Mouse (Mus musculus): ENCODE measurements around the gene B3gat2. TPM values are rescaled to one million over a fixed set of nuclear protein-coding genes. Genes with fewer than 3 reads are reported as not detected.

The B3gat2 gene
- total and polyA plus RNA-seq, 3 experiments: 0.40 to 0.81 TPM; not detected in 1

GRCm38 (mm10) chr1:23798306-23798705, 36.8 kb downstream of the B3gat2 start:
- Histone ChIP-seq H3K36me3 (replicated peaks in 1 of 2; ENCODE audit: control insufficient read depth in 1 of 2, insufficient read depth in 1 of 2, low read length in 1 of 2) (no peaks in the 10 kb centered on the region), H3K27me3 (replicated peaks) (no peaks in the 10 kb centered on the region), H3K9me3 (replicated peaks; ENCODE audit: low read length) (no peaks in the 10 kb centered on the region), H3K4me2 (ENCODE audit: insufficient read depth, low read depth, poor library complexity, severe bottlenecking) (0 out of 2 replicates have a peak overlapping the region, but pooled peaks have one; percentile 5), H3K79me2 (replicated peaks; ENCODE audit: control insufficient read depth, extremely low read depth, insufficient read depth, poor library complexity, severe bottlenecking) (no peaks in the 10 kb centered on the region), H3K4me3 (replicated peaks in 1 of 3; ENCODE audit: low read depth in 2 of 3, low read length in 2 of 3, poor library complexity in 1 of 3) (no peak overlapping the region), H3K4me1 (ENCODE audit: control insufficient read depth in 1 of 2, insufficient read depth in 2 of 2) (peaks cover 0 to 11% of the 10 kb centered on the region in 2 experiments; a peak in 1 of 4 replicates), H3K9ac (ENCODE audit: insufficient read depth, low read depth) (no peak overlapping the region), H3K27ac (ENCODE audit: insufficient read depth, low read depth) (no peak overlapping the region)
- dilution Hi-C loops (cut with MboI; ENCODE audit: extremely low pct_ligation_motif_present, extremely low pct_unique_long_range_greater_than_20kb, low sequenced_read_pairs) (no loop called here), in situ Hi-C loops (cut with MboI; ENCODE audit: low pct_ligation_motif_present, low pct_unique_long_range_greater_than_20kb, low sequenced_read_pairs) (no loop called here)
- TF ChIP-seq TBP (conservative IDR thresholded peaks at IDR 0.05; ENCODE audit: low read depth, low read length) (no peak), E2F4 (IDR thresholded peaks at IDR 0.05; ENCODE audit: insufficient replicate concordance, low read depth, low read length) (no peak), SMC3 (IDR thresholded peaks at IDR 0.05; ENCODE audit: low read depth, low read length) (no peak)
- DNase-seq (ENCODE audit: extremely low read depth): no peak

GRCm38 (mm10) chr1:23821615-23822014, 60.1 kb downstream of the B3gat2 start:
- TF ChIP-seq TBP (conservative IDR thresholded peaks at IDR 0.05; ENCODE audit: low read depth, low read length): no peak
- TF ChIP-seq MYC (IDR thresholded peaks at IDR 0.05; ENCODE audit: low read depth, low read length): no peak
- no peak for TF ChIP-seq CTCF (conservative IDR thresholded peaks at IDR 0.05 in 1 of 2, IDR thresholded peaks at IDR 0.05 in 1 of 2; ENCODE audit: low read depth in 2 of 2, low read length in 2 of 2)
- Histone ChIP-seq H3K27ac (ENCODE audit: insufficient read depth, low read depth) (no peak overlapping the region), H3K9ac (ENCODE audit: insufficient read depth, low read depth) (no peak overlapping the region), H3K27me3 (replicated peaks) (no peaks in the 10 kb centered on the region), H3K36me3 (replicated peaks in 1 of 2; ENCODE audit: control insufficient read depth in 1 of 2, insufficient read depth in 1 of 2, low read length in 1 of 2) (no peaks in the 10 kb centered on the region), H3K9me3 (replicated peaks; ENCODE audit: low read length) (no peaks in the 10 kb centered on the region), H3K79me2 (replicated peaks; ENCODE audit: control insufficient read depth, extremely low read depth, insufficient read depth, poor library complexity, severe bottlenecking) (no peaks in the 10 kb centered on the region), H3K4me3 (replicated peaks in 1 of 3; ENCODE audit: low read depth in 2 of 3, low read length in 2 of 3, poor library complexity in 1 of 3) (no peak overlapping the region), H3K4me1 (ENCODE audit: control insufficient read depth in 1 of 2, insufficient read depth in 2 of 2) (no peaks in the 10 kb centered on the region), H3K4me2 (ENCODE audit: insufficient read depth, low read depth, poor library complexity, severe bottlenecking) (no peak overlapping the region)
- dilution Hi-C loops (cut with MboI; ENCODE audit: extremely low pct_ligation_motif_present, extremely low pct_unique_long_range_greater_than_20kb, low sequenced_read_pairs): no loop called here
- no peak for DNase-seq (ENCODE audit: extremely low read depth)
- in situ Hi-C loops (cut with MboI; ENCODE audit: low pct_ligation_motif_present, low pct_unique_long_range_greater_than_20kb, low sequenced_read_pairs): no loop called here

- Histone ChIP-seq H3K27ac (ENCODE audit: insufficient read depth, low read depth) (no peak overlapping the region), H3K4me3 (replicated peaks in 1 of 3; ENCODE audit: low read depth in 2 of 3, low read length in 2 of 3, poor library complexity in 1 of 3) (no peak overlapping the region), H3K4me2 (ENCODE audit: insufficient read depth, low read depth, poor library complexity, severe bottlenecking) (peak overlapping the region; percentile 41; the same call in 1 of the 2 replicates), H3K4me1 (ENCODE audit: control insufficient read depth in 1 of 2, insufficient read depth in 2 of 2) (peaks cover 0 to 9% of the 10 kb centered on the region in 2 experiments; a peak in 2 of 4 replicates), H3K9me3 (replicated peaks; ENCODE audit: low read length) (no peaks in the 10 kb centered on the region), H3K27me3 (replicated peaks) (no peaks in the 10 kb centered on the region), H3K79me2 (replicated peaks; ENCODE audit: control insufficient read depth, extremely low read depth, insufficient read depth, poor library complexity, severe bottlenecking) (no peaks in the 10 kb centered on the region), H3K9ac (ENCODE audit: insufficient read depth, low read depth) (no peak overlapping the region), H3K36me3 (replicated peaks in 1 of 2; ENCODE audit: control insufficient read depth in 1 of 2, insufficient read depth in 1 of 2, low read length in 1 of 2) (no peaks in the 10 kb centered on the region)
- in situ Hi-C loops (cut with MboI; ENCODE audit: low pct_ligation_motif_present, low pct_unique_long_range_greater_than_20kb, low sequenced_read_pairs): loop anchor here (5.0 kb wide), 2 partner anchors 200 to 340 kb away; no protein-coding TSS in a partner anchor
- peak; percentile 79 for DNase-seq (ENCODE audit: extremely low read depth)
- TF ChIP-seq SMC3 (IDR thresholded peaks at IDR 0.05; ENCODE audit: low read depth, low read length) (peak; percentile 91), NELFE (IDR thresholded peaks at IDR 0.05; ENCODE audit: low read depth, low read length) (0 out of 2 replicates have a peak, but pooled peaks have one; percentile 8), ZNF384 (IDR thresholded peaks at IDR 0.05; ENCODE audit: low read depth, low read length) (no peak), SIN3A (IDR thresholded peaks at IDR 0.05; ENCODE audit: low read length) (0 out of 2 replicates have a peak, but pooled peaks have one; percentile 26), IRF4 (IDR thresholded peaks at IDR 0.05; ENCODE audit: low read depth, low read length) (peak; percentile 28; the same call in 1 of the 2 replicates), RAD21 (IDR thresholded peaks at IDR 0.05; ENCODE audit: low read depth, low read length) (peak; percentile 83), MAX (IDR thresholded peaks at IDR 0.05; ENCODE audit: low read length) (peak; percentile 64), ZC3H11A (IDR thresholded peaks at IDR 0.05; ENCODE audit: low read depth, low read length) (peak; percentile 60), CTCF (conservative IDR thresholded peaks at IDR 0.05 in 1 of 2, IDR thresholded peaks at IDR 0.05 in 1 of 2; ENCODE audit: low read depth in 2 of 2, low read length in 2 of 2) (peak; percentile 41 to 86), ZMIZ1 (IDR thresholded peaks at IDR 0.05; ENCODE audit: low read depth, low read length) (no peak), MEF2A (IDR thresholded peaks at IDR 0.05; ENCODE audit: borderline replicate concordance, low read depth, low read length) (no peak), MAZ (IDR thresholded peaks at IDR 0.05; ENCODE audit: low read depth, low read length) (0 out of 2 replicates have a peak, but pooled peaks have one; percentile 50)
- dilution Hi-C loops (cut with MboI; ENCODE audit: extremely low pct_ligation_motif_present, extremely low pct_unique_long_range_greater_than_20kb, low sequenced_read_pairs): no loop called here
Measured at GRCm38 (mm10) chr1:23826887-23827758, 65.6 kb downstream of the B3gat2 start.

Data from CH12.LX (cell line).